Mouse (Mus musculus): ENCODE results near the gene Nek7. TPM values are rescaled to one million over a fixed set of nuclear protein-coding genes. Genes with fewer than 3 reads are reported as not detected.
A peak's percentile ranks its signal among the peaks of the same experiment; 100 is the strongest.

The Nek7 gene
- polyA plus RNA-seq (2011; ENCODE audit: insufficient read length, low read depth, missing spikeins), result 63.3 and 64.5 TPM in 2 replicates

- Histone ChIP-seq H3K27ac (ENCODE audit: insufficient read depth, low read length) (peak within 1 kb of the TSS; percentile 95), H3K4me1 (ENCODE audit: control insufficient read depth, insufficient read depth, low read length) (peaks cover 2% of the 10 kb centered on the region), H3K4me3 (ENCODE audit: insufficient read depth, low read length) (peak within 1 kb of the TSS; percentile 45)
- TF ChIP-seq CTCF (IDR thresholded peaks at IDR 0.05; ENCODE audit: borderline replicate concordance, insufficient read depth, low read length) (no peak), POLR2A (IDR thresholded peaks at IDR 0.05; ENCODE audit: low read depth, low read length) (no peak)
These were observed at the start of gene Nek7 for GRCm38 (mm10) chr1:138619996-138620461. Nek7 (minus strand) TSS chr1:138620141.

- H3K4me1 ChIP-seq (ENCODE audit: control insufficient read depth, insufficient read depth, low read length), result no peaks in the 10 kb centered on the region
- no peak overlapping the region for H3K4me3 ChIP-seq (ENCODE audit: insufficient read depth, low read length)
- TF ChIP-seq CTCF (IDR thresholded peaks at IDR 0.05; ENCODE audit: borderline replicate concordance, insufficient read depth, low read length), result no peak
- no peak for TF ChIP-seq POLR2A (IDR thresholded peaks at IDR 0.05; ENCODE audit: low read depth, low read length)
- H3K27ac ChIP-seq (ENCODE audit: insufficient read depth, low read length), result no peak overlapping the region
These were observed 42.4 kb upstream of the Nek7 start for GRCm38 (mm10) chr1:138662342-138662741.

GRCm38 (mm10) chr1:138654212-138654611 is 34.3 kb upstream of the Nek7 start:
- Histone ChIP-seq H3K4me1 (ENCODE audit: control insufficient read depth, insufficient read depth, low read length) (no peaks in the 10 kb centered on the region; the same call in 1 of the 2 replicates), H3K27ac (ENCODE audit: insufficient read depth, low read length) (no peak overlapping the region), H3K4me3 (ENCODE audit: insufficient read depth, low read length) (no peak overlapping the region)
- TF ChIP-seq POLR2A (IDR thresholded peaks at IDR 0.05; ENCODE audit: low read depth, low read length), result no peak
- TF ChIP-seq CTCF (IDR thresholded peaks at IDR 0.05; ENCODE audit: borderline replicate concordance, insufficient read depth, low read length), result no peak

GRCm38 (mm10) chr1:138644991-138645390 is 25.1 kb upstream of the Nek7 start:
- Histone ChIP-seq H3K4me1 (ENCODE audit: control insufficient read depth, insufficient read depth, low read length) (peaks cover 5% of the 10 kb centered on the region), H3K27ac (ENCODE audit: insufficient read depth, low read length) (no peak overlapping the region), H3K4me3 (ENCODE audit: insufficient read depth, low read length) (no peak overlapping the region)
- TF ChIP-seq POLR2A (IDR thresholded peaks at IDR 0.05; ENCODE audit: low read depth, low read length) (no peak), CTCF (IDR thresholded peaks at IDR 0.05; ENCODE audit: borderline replicate concordance, insufficient read depth, low read length) (no peak)

GRCm38 (mm10) chr1:138643306-138643830 is 23.4 kb upstream of the Nek7 start:
- Histone ChIP-seq H3K27ac (ENCODE audit: insufficient read depth, low read length) (no peak overlapping the region), H3K4me1 (ENCODE audit: control insufficient read depth, insufficient read depth, low read length) (peaks cover 5% of the 10 kb centered on the region), H3K4me3 (ENCODE audit: insufficient read depth, low read length) (no peak overlapping the region)
- TF ChIP-seq CTCF (IDR thresholded peaks at IDR 0.05; ENCODE audit: borderline replicate concordance, insufficient read depth, low read length), result no peak
- no peak for TF ChIP-seq POLR2A (IDR thresholded peaks at IDR 0.05; ENCODE audit: low read depth, low read length)

GRCm38 (mm10) chr1:138640934-138641461 is 21.1 kb upstream of the Nek7 start:
- peaks cover 5% of the 10 kb centered on the region for H3K4me1 ChIP-seq (ENCODE audit: control insufficient read depth, insufficient read depth, low read length)
- no peak for TF ChIP-seq POLR2A (IDR thresholded peaks at IDR 0.05; ENCODE audit: low read depth, low read length)
- no peak for TF ChIP-seq CTCF (IDR thresholded peaks at IDR 0.05; ENCODE audit: borderline replicate concordance, insufficient read depth, low read length)

GRCm38 (mm10) chr1:138637850-138638249 is 17.9 kb upstream of the Nek7 start:
- Histone ChIP-seq H3K27ac (ENCODE audit: insufficient read depth, low read length) (no peak overlapping the region), H3K4me1 (ENCODE audit: control insufficient read depth, insufficient read depth, low read length) (peaks cover under 1% of the 10 kb centered on the region; the same call in 1 of the 2 replicates), H3K4me3 (ENCODE audit: insufficient read depth, low read length) (no peak overlapping the region)
- TF ChIP-seq CTCF (IDR thresholded peaks at IDR 0.05; ENCODE audit: borderline replicate concordance, insufficient read depth, low read length), result peak; percentile 43; the same call in 1 of the 2 replicates
- no peak for TF ChIP-seq POLR2A (IDR thresholded peaks at IDR 0.05; ENCODE audit: low read depth, low read length)

More at GRCm38 (mm10) chr1:138640934-138641461, 21.1 kb upstream of the Nek7 start:
- Histone ChIP-seq H3K27ac (ENCODE audit: insufficient read depth, low read length) (no peak overlapping the region), H3K4me3 (ENCODE audit: insufficient read depth, low read length) (no peak overlapping the region)

- TF ChIP-seq CTCF (IDR thresholded peaks at IDR 0.05; ENCODE audit: borderline replicate concordance, insufficient read depth, low read length) (no peak), POLR2A (IDR thresholded peaks at IDR 0.05; ENCODE audit: low read depth, low read length) (no peak)
- Histone ChIP-seq H3K4me1 (ENCODE audit: control insufficient read depth, insufficient read depth, low read length) (no peaks in the 10 kb centered on the region), H3K27ac (ENCODE audit: insufficient read depth, low read length) (no peak overlapping the region), H3K4me3 (ENCODE audit: insufficient read depth, low read length) (no peak overlapping the region)
These were observed 14.6 kb upstream of the Nek7 start for GRCm38 (mm10) chr1:138634561-138634960.

- 0 out of 2 replicates have a peak, but pooled peaks cover 2% of the 10 kb centered on the region for H3K4me1 ChIP-seq (ENCODE audit: control insufficient read depth, insufficient read depth, low read length)
- no peak overlapping the region for H3K4me3 ChIP-seq (ENCODE audit: insufficient read depth, low read length)
- no peak overlapping the region for H3K27ac ChIP-seq (ENCODE audit: insufficient read depth, low read length)
- TF ChIP-seq CTCF (IDR thresholded peaks at IDR 0.05; ENCODE audit: borderline replicate concordance, insufficient read depth, low read length), result no peak
- TF ChIP-seq POLR2A (IDR thresholded peaks at IDR 0.05; ENCODE audit: low read depth, low read length), result no peak
These were observed 9.0 kb upstream of the Nek7 start for GRCm38 (mm10) chr1:138628919-138629318.

GRCm38 (mm10) chr1:138628486-138628885 is 8.5 kb upstream of the Nek7 start:
- Histone ChIP-seq H3K4me1 (ENCODE audit: control insufficient read depth, insufficient read depth, low read length) (0 out of 2 replicates have a peak, but pooled peaks cover 2% of the 10 kb centered on the region), H3K27ac (ENCODE audit: insufficient read depth, low read length) (no peak overlapping the region; the same call in 1 of the 2 replicates), H3K4me3 (ENCODE audit: insufficient read depth, low read length) (no peak overlapping the region)
- TF ChIP-seq POLR2A (IDR thresholded peaks at IDR 0.05; ENCODE audit: low read depth, low read length) (no peak), CTCF (IDR thresholded peaks at IDR 0.05; ENCODE audit: borderline replicate concordance, insufficient read depth, low read length) (no peak)
